Mouse (Mus musculus) heart, postnatal 4 days (tissue): ENCODE measurements around the gene Arhgap35. TPM values are rescaled to one million over a fixed set of nuclear protein-coding genes. Genes with fewer than 3 reads are reported as not detected.
A peak's percentile ranks its signal among the peaks of the same experiment; 100 is the strongest.

Experiments used
- DNase-seq: peaks from one replicate; pipeline ENCODE4 v3.0.0; 2021
- total RNA-seq, 2 experiments: library from RNA; stranded (reverse); gene quantifications; 2 replicates each; pipeline ENCODE4 v1.2.3; 2021

Arhgap35 gene
- total RNA-seq, 2 experiments from 2014 or later = 71.9 to 74.5 TPM

- DNase-seq = no peak
Observed at GRCm38 (mm10) chr7:16604141-16604540, 10.7 kb downstream of the Arhgap35 start.

GRCm38 (mm10) chr7:16601683-16602102 is 13.1 kb downstream of the Arhgap35 start:
- DNase-seq = no peak

GRCm38 (mm10) chr7:16599006-16599405 is 15.8 kb downstream of the Arhgap35 start:
- no peak for DNase-seq

- no peak for DNase-seq
Observed at GRCm38 (mm10) chr7:16591292-16591691, 23.5 kb downstream of the Arhgap35 start.

- no peak for DNase-seq
Observed at GRCm38 (mm10) chr7:16587649-16588048, 27.1 kb downstream of the Arhgap35 start.

- peak; percentile 14 for DNase-seq
Observed at GRCm38 (mm10) chr7:16584384-16584783, 30.4 kb downstream of the Arhgap35 start.

GRCm38 (mm10) chr7:16583775-16584174 is 31.0 kb downstream of the Arhgap35 start:
- no peak for DNase-seq

- no peak for DNase-seq
Observed at GRCm38 (mm10) chr7:16582299-16582698, 32.5 kb downstream of the Arhgap35 start.

- peak; percentile 33 for DNase-seq
Observed at GRCm38 (mm10) chr7:16581276-16582100, 33.3 kb downstream of the Arhgap35 start.

GRCm38 (mm10) chr7:16576719-16577118 is 38.1 kb downstream of the Arhgap35 start:
- DNase-seq = no peak

- DNase-seq = no peak
Observed at GRCm38 (mm10) chr7:16571191-16571590, 43.6 kb downstream of the Arhgap35 start.

- DNase-seq = no peak
Observed at GRCm38 (mm10) chr7:16570737-16571136, 44.1 kb downstream of the Arhgap35 start.

GRCm38 (mm10) chr7:16564491-16564890 is 50.3 kb downstream of the Arhgap35 start:
- no peak for DNase-seq

- DNase-seq = no peak
Observed at GRCm38 (mm10) chr7:16557783-16558538, 56.8 kb downstream of the Arhgap35 start.

GRCm38 (mm10) chr7:16557251-16557650 is 57.5 kb downstream of the Arhgap35 start:
- DNase-seq = no peak

- no peak for DNase-seq
Observed at GRCm38 (mm10) chr7:16554215-16554614, 60.6 kb downstream of the Arhgap35 start.

- DNase-seq = no peak
Observed at GRCm38 (mm10) chr7:16551581-16551980, 63.2 kb downstream of the Arhgap35 start.

- no peak for DNase-seq
Observed at GRCm38 (mm10) chr7:16549299-16549698, 65.5 kb downstream of the Arhgap35 start.

GRCm38 (mm10) chr7:16544770-16545169 is 70.0 kb downstream of the Arhgap35 start:
- DNase-seq = peak; percentile 25

GRCm38 (mm10) chr7:16537220-16537903 is 77.4 kb downstream of the Arhgap35 start:
- no peak for DNase-seq

GRCm38 (mm10) chr7:16525995-16526394 is 88.8 kb downstream of the Arhgap35 start:
- no peak for DNase-seq

- DNase-seq = peak; percentile 31
Observed at GRCm38 (mm10) chr7:16525448-16525847, 89.3 kb downstream of the Arhgap35 start.

GRCm38 (mm10) chr7:16524308-16524707 is 90.5 kb downstream of the Arhgap35 start:
- DNase-seq = peak; percentile 52
